Mouse (Mus musculus): Measurements from ENCODE around the gene Tnks2.
"Not testable (repeated sequence)": the region's sequence is repeated elsewhere in the genome, so short reads cannot be mapped to it uniquely, and the experiment has no call there.

Gene Tnks2

GRCm38 (mm10) chr19:36833788-36834531, at the start of gene Tnks2:
Gene Tnks2, plus strand, starts transcription at chr19:36834232.
- DNase-seq (ENCODE audit: low spot score in 2 of 2) = peak; percentile 88 to 95

- no peak for DNase-seq (ENCODE audit: low spot score in 2 of 2)
Observed at GRCm38 (mm10) chr19:36789873-36790733, 43.9 kb upstream of the Tnks2 start.

- no peak for DNase-seq (ENCODE audit: low spot score in 2 of 2)
Observed at GRCm38 (mm10) chr19:36792589-36792988, 41.4 kb upstream of the Tnks2 start.

DNA sequence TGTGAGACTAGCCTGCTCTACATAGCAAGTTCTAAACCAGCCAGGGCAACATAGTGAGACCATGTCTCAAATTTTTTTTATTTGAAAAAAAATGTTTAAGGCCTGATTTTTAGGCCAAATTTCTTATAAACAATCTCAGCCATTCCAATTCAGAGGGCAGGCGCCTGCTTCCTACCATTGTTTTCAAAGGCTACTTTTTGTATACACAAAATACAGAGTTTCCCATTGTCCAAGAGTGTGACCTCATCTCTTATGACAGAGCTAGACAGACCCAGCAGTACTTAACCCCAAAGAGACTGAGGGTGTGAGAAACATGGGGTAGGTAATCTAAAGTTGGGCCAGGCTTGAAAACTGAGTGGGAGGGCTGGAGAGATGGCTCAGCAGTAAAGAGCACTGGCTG, 40.6 kb upstream of the Tnks2 start:
- no peak for DNase-seq (ENCODE audit: low spot score in 2 of 2)

GRCm38 (mm10) chr19:36794008-36794407, 40.0 kb upstream of the Tnks2 start:
- no peak for DNase-seq (ENCODE audit: low spot score in 2 of 2)

- no peak for DNase-seq (ENCODE audit: low spot score in 2 of 2)
Observed at GRCm38 (mm10) chr19:36795277-36795676, 38.8 kb upstream of the Tnks2 start.

DNA sequence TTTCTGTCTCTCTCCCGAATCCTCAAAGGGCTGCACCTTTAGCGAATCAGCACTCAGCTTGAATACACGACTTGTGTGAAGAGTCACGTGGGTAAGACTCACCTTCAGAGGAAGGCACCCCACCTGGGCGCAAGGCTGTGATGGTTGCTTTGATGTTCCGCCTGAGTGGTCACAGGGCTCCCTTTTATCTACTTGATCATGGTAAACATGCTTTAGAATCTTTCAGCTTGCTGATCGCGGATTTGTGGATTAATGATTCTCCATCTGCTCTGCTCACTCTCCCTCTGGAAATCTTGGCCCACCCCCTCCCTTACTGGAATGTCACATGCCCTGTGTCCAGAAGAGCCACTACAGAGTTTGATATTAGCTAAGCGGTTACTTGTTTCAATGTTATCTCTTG, 37.1 kb upstream of the Tnks2 start:
- no peak for DNase-seq (ENCODE audit: low spot score in 2 of 2)

DNA sequence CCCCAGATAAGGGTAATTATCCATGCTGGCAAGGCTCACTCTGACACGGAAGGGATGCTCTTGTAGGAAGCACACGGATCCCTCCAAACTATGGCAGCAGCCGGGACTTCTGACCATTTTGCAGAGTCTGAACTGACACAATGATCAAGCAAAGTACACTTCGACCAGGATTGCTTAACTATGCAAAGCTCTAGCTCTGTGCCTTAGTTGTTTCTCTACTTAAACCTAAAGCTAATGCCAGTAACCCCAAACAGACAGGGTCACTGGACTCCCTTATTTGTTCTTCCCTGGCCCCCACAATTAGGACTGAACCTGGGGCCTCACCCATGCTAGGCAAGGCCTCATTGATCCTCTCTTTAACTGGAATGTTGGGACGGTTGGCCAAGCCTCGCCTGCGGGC, 33.7 kb upstream of the Tnks2 start:
- DNase-seq (ENCODE audit: low spot score in 2 of 2) = no peak

DNA sequence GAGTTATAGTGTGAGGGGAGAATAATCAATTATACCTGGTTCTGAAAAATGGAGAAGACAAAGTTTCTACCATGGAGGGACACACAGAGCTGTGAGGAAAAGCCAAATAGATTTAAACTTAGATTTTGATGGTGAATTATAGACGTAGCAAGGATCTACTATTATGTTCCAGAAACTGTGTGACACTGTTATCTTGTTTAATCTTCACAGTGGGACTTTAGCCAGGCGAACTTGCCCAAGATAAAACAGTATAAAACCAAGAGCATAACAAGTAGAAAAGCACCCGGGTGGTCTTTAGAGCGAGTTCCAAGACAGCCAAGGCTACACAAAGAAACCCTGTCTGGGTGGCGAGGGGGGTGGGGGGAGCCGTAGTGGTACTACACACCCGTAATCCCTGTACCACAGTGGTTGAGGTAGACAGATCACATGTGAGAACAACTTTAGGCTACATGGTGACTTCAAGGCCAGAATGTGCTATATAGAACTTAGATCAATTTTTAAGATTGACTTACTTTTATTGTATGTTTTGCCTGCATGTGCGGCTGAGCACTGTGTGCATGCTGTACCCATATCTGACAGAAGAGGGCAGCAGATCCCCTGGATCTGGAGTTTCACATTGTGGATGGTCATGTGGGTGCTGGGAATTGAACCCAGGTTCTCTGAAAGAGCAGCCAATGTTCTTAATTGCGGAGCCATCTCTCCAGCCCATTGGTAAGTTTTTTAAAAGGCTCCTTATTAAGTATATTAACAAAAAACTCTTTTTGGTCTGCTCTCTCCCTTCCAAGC, 32.0 kb upstream of the Tnks2 start:
- no peak for DNase-seq (ENCODE audit: low spot score in 2 of 2)

- no peak for DNase-seq (ENCODE audit: low spot score in 2 of 2)
Observed at GRCm38 (mm10) chr19:36803403-36803802, 30.6 kb upstream of the Tnks2 start.

- DNase-seq (ENCODE audit: low spot score in 2 of 2) = no peak
Observed at GRCm38 (mm10) chr19:36806842-36807241, 27.2 kb upstream of the Tnks2 start.

- DNase-seq (ENCODE audit: low spot score in 2 of 2) = no peak
Observed at GRCm38 (mm10) chr19:36808426-36809105, 25.5 kb upstream of the Tnks2 start.

DNA sequence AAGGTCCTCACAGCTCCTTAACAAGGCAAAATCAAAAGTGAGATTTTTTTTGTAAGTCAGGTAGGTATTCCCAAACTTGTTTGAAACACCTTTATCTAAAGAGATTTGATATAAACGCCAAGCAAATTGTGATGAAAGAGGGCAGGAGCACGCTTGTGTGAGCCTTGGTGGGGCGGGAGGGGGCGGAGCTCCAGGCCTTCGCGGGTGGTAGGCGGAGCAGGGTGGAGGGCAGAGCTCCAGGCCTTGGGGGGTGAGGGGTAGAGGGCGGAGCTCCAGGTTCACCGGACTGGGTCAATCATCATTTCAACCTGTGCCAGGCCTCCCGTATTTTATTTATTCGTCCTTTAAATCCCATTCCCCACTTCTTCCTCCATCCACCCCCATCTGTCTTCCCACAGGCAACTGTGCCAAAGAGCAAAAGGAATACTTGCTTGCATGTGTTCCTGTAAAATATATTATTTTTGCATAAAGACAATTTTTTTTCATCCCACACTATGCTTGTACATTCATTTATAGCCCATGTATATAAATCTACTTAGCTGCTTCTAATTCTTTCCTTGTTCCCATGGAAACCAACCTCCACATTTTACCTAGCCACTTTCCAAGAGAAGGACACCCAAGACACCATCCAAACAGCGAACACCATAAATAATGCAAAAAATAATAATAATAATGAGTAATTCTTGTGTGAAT, 24.4 kb upstream of the Tnks2 start:
- DNase-seq (ENCODE audit: low spot score in 2 of 2) = no peak

DNA sequence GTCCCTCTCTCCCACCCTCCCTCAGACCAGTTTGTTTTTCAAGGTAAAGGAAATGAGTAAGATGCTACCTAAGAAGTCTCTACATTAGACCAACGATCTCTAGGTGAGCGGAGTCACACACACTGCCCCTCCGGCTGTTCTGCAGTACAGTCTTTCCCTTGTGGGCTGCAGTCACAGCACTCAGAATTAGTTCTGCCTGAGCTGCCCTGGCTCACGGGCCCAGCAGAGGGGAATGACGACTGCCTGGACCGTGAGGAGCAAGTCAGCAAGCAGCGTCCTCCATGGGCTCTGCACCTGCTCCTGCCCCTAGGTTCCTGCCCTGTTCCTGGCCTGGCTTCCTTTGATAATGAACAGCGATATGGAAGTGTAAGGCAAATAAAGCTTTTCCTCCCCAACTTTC, 22.0 kb upstream of the Tnks2 start:
- DNase-seq (ENCODE audit: low spot score in 2 of 2) = no peak

DNA sequence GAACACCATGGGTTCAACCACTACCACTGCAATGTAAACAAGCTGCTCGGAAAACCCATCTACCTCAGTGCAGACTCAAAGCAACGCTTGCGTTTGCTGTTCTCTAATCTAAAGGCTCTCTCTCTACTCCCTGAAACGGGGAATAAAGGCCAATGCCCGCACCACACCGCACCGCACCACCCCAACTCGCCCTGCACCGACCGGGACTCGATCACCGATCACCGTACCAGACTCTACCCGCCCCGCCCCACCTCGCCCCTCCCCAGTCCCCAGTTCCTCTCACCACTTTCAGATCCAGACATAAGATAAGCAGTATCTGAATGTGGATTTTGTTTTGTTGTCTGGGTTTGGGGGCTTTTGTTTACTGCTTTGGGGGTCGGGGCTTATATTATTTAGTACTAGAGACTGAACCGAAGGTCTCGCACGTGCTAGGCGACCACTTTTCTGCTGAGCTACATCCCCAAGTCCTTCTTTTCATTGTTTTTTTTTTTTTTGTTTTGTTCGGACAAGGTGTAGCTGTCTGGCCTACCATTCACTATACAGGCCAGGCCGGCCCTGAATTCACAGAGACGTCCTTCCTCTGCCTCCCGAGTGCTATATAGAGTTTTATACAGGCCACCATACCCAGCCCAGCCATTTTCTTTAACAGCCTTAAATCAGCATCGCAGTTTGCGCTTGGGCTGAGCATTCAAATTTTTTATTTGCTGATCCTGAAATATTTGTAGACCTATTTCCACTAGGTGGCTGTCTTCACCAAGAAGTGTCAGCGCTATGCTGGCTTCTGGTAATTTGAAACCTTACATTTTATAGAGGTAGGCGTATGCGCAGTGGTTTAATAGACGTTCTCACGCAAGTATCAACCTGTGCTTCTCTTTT, 18.4 kb upstream of the Tnks2 start:
- peak in 1 of 2 experiments; percentile 35 for DNase-seq (ENCODE audit: low spot score in 2 of 2)

DNA sequence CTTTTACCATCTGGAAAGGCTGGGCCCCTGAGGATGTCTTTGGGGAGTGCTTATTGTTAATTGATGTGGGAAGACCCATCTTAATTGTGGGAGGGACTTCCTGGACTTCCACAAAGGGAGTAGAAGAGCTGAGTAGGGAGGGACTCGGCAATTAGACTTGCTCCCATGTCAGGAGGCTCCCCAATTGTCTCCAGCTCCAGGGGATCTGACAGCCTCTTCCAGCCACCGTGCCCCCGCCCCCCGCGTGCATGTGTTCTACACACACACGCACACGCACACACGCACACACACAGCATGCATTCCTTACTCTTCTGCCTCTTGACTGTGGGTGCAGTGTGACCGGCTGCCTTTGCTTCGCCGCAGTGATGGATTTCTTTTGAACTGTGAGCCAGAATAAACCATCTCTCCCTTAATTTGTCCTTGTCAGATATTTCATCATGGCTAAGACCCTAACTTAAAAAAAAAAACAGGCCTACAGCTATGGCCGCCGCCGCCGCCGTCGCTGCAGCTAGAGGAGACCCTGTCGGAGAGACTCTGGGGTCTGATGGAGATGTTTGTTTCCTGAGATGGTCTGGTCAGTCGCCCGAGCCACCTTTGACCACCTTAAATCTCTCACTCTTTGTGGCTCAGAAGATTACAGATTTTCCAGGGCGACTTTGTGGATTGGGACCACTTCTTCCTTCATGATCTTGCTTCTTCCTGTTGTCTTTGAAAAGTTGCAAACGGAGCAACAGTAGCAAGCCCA, 15.7 kb upstream of the Tnks2 start:
- peak in 1 of 2 experiments; percentile 20 for DNase-seq (ENCODE audit: low spot score in 2 of 2)

DNA sequence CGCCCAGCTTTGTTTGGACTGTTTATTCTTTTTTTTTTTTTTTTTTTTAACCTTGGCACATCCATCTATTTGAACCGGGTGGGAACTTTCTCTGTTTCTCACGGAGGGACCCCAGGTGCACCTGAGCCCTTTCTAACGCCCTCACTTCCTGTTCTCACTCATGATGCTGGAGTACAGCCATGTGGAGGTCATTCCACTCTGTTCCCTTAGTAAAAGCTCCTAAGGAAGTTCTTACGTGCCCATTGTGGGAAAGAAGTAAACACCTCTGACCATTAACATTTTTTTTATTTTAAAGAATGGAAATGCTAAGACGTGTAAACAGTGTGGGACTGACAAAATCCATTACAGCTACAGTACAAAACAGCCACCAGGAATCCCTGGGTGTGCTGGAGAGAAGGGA, 14.8 kb upstream of the Tnks2 start:
- no peak for DNase-seq (ENCODE audit: low spot score in 2 of 2)

- DNase-seq (ENCODE audit: low spot score in 2 of 2) = no peak
Observed at GRCm38 (mm10) chr19:36820469-36820868, 13.6 kb upstream of the Tnks2 start.

DNA sequence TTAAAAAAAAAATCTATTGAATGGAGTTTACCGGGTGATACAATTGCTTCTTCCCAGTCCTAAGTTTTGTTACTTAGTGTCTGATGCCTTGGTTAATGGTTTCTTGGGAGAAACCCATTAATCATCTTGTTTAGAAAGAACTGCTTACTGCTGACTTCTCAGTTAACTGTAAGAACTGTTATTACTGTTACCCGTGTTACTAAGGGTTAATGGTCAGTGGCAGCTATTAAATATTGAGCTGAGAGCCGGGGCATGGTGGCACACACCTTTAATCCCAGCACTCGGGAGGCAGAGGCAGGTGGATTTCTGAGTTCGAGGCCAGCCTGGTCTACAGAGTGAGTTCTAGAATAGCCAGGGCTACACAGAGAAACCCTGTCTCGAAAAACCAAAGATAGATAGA, 12.7 kb upstream of the Tnks2 start:
- not testable (repeated sequence) for DNase-seq (ENCODE audit: low spot score in 2 of 2)

Data from spleen, postnatal 10 days (tissue).